Mouse (Mus musculus) midbrain, embryonic 15.5 days (tissue): ENCODE data around the gene Nudt14. TPM values are rescaled to one million over a fixed set of nuclear protein-coding genes. Genes with fewer than 3 reads are reported as not detected.

Source experiments
- ATAC-seq: fragments of 200-750 bp; cut with Nextera tagmentation; replicated peaks from 2 replicates; pipeline ENCODE4 v1.8.0; 2017; ENCODE audit warnings: moderate TSS enrichment
- H3K27ac ChIP-seq: fragments of 300-500 bp; sonication (generic); 2 replicates; pipeline ENCODE4 v1.5.1; 2015; ENCODE audit warnings: mild to moderate bottlenecking, inconsistent platforms
- H3K27me3 ChIP-seq: fragments of 300-500 bp; sonication (generic); replicated peaks from 2 replicates; pipeline ENCODE4 v1.6.1; 2015; ENCODE audit warnings: inconsistent platforms
- H3K36me3 ChIP-seq: fragments of 300-500 bp; sonication (generic); replicated peaks from 2 replicates; pipeline ENCODE4 v1.6.1; 2015; ENCODE audit warnings: inconsistent platforms
- H3K4me1 ChIP-seq: fragments of 300-500 bp; sonication (generic); 2 replicates; pipeline ENCODE4 v1.6.1; 2015; ENCODE audit warnings: inconsistent platforms
- H3K4me2 ChIP-seq: fragments of 300-500 bp; sonication (generic); 2 replicates; pipeline ENCODE4 v1.6.1; 2015; ENCODE audit warnings: inconsistent platforms, mild to moderate bottlenecking, moderate library complexity
- H3K4me3 ChIP-seq: fragments of 300-500 bp; sonication (generic); 2 replicates; pipeline ENCODE4 v1.5.1; 2015; ENCODE audit warnings: mild to moderate bottlenecking, inconsistent platforms
- H3K9ac ChIP-seq: fragments of 300-500 bp; sonication (generic); 2 replicates; pipeline ENCODE4 v1.6.1; 2015; ENCODE audit warnings: mild to moderate bottlenecking, inconsistent platforms
- H3K9me3 ChIP-seq: fragments of 300-500 bp; sonication (generic); 2 replicates; pipeline ENCODE4 v1.6.1; 2016; ENCODE audit warnings: inconsistent platforms
- WGBS: fragments of 180-500 bp; shearing (Covaris S2); methylation state at CpG from one replicate; pipeline ENCODE4 v1.1.7; 2015; ENCODE audit warnings: mixed read lengths; 5-methylcytosine and 5-hydroxymethylcytosine counted together
- polyA plus RNA-seq: library from polyadenylated mRNA; unstranded; fragments of >200 nt; fragmentation: Nextera tagmentation; extraction: Ambion mirVana; gene quantifications from 2 replicates; pipeline ENCODE4 v1.2.1, GENCODE M21; 2015

Gene Nudt14
- polyA plus RNA-seq: 60.6 and 60.8 TPM in 2 replicates

DNA sequence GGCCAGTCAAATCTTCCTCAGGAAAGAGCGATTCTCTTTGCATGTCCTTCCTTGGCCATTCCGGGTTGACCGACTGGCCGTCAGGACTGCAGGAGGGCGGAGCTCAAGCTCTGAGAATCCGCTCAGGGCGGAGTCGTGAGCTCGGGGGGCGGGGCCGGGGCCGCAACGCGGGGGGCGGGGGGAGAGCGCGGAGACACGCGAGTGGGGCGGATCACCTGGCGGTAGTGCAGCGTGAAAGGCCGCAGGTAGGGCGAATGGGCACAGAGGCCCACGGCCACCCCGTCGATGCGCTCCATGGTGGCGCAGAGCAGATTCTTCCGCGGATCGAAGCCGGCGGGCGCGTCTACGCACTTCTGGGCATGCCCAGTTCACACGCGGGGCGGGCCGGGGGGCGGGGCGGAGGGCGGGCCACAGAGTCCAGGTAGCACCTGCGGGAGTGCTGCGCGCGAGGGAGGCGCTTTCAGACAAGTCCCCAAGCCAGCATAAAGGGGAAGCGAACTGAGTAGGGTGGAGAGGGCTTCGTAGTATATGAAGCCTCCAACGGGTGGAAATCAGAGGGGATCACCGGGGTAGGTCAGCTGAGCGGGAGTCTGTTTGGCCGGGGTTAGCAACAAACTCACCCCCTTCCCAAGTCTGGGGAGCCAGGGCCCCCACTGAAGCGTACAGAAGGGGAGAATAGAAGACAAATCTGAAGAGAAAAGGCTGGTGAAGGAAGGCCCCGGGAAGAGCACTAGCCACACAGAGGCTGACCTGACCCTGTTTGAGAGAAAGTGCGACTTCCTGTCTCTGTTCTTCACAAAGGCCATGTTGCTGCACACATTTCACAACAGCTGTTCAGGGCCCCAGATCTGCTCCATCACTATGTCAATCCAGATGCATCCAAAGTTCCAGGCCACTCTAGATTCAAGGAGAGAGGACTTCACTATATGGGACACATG, at the start of gene Nudt14:
Gene Nudt14 (minus strand): TSS at position 349 of the 938 bp plus-strand sequence.
- ATAC-seq: peak; percentile 85
- H3K4me3 ChIP-seq: peak within 1 kb of the TSS; percentile 85
- no peaks in the 10 kb centered on the region for H3K9me3 ChIP-seq
- H3K4me2 ChIP-seq: peak within 1 kb of the TSS; percentile 82
- no peaks in the 10 kb centered on the region for H3K27me3 ChIP-seq
- no peaks in the 10 kb centered on the region for H3K36me3 ChIP-seq
- WGBS: 2% methylated on average over 58 of the region's 58 CpGs
- H3K27ac ChIP-seq: peak within 1 kb of the TSS; percentile 81
- peaks cover 21% of the 10 kb centered on the region for H3K4me1 ChIP-seq
- H3K9ac ChIP-seq: peak within 1 kb of the TSS; percentile 86

DNA sequence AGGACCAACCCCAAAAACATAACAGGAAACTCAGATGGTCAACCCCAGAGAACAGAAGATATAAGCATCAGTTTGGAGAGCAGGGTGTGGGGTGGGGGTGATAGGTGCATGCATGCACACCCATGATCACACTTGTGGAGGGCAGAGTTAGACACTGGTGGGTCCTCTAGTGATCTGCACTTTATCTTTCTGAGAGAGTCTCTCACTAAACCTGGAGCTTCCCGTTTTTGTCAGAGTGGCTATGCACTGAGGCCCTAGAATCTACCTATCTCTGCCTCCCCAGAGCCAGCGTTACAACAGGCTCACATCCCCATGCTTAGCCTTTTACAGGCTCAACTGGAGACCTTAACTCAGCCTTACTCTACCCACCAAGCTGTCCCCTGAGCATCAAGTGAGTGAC, 49.5 kb upstream of the Nudt14 start:
- Histone ChIP-seq H3K27me3 (no peaks in the 10 kb centered on the region), H3K4me2 (no peak overlapping the region), H3K9me3 (no peaks in the 10 kb centered on the region), H3K9ac (no peak overlapping the region), H3K4me1 (no peaks in the 10 kb centered on the region), H3K27ac (no peak overlapping the region), H3K4me3 (no peak overlapping the region), H3K36me3 (peaks cover 21% of the 10 kb centered on the region; the same call in 1 of the 2 replicates)
- ATAC-seq: no peak
- WGBS: 90% methylated on average over 2 of the region's 2 CpGs

DNA sequence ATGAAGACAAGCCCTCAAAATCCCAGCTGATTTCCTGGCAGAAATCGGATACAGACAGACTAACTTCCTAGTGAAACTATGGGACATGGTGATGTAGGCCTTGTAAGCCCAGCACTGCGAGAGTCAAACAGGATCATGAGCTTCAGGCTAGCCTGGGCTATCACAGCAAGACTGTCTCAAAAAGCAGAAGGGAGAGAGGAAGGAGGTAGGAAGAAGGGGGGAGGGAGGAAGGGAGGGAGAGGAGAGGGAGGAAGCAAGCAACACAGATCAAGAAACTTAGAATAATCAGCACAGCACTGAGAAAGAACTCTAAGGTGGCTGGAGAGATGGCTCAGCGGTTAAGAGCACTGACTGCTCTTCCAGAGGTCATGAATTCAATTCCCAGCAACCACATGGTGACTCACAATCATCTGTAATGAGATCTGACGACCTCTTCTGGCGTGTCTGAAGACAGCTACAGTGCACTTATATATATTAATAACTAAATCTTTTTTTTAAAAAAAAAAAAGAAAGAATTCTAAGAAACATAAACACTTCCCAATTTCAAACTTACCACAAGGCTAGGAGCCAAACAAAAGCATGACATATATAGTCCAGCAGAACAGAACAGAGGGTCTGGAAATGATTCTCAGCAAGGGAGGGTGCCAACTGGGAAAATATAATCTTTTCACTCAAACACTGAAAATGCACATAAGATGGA, 48.9 kb upstream of the Nudt14 start:
- no peak overlapping the region for H3K9ac ChIP-seq
- no peaks in the 10 kb centered on the region for H3K4me1 ChIP-seq
- no peak overlapping the region for H3K27ac ChIP-seq
- no peak for ATAC-seq
- H3K9me3 ChIP-seq: no peaks in the 10 kb centered on the region
- H3K36me3 ChIP-seq: peaks cover 22% of the 10 kb centered on the region; the same call in 1 of the 2 replicates
- 89% methylated on average over 5 of the region's 5 CpGs for WGBS
- no peaks in the 10 kb centered on the region for H3K27me3 ChIP-seq
- no peak overlapping the region for H3K4me2 ChIP-seq
- no peak overlapping the region for H3K4me3 ChIP-seq

DNA sequence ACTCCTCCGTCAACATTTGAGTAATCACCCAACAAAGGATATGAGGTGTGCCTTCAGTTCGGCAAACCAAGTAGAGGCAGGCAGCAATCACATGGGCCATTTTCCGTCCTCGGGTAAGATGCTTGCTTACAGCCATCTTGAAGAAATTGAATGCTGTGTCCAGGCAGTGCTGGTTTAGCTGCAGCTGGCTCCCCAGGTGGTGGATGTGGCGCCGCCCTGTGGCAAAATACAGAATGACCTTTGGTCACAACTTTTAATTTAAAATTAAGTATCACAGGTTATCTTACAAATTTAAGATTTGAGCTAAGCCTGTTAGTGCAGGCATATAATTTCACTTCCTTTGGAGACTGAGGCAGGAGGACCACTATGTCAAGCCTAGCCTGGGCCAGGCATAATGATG, 46.0 kb upstream of the Nudt14 start:
- H3K4me3 ChIP-seq: no peak overlapping the region
- H3K4me1 ChIP-seq: no peaks in the 10 kb centered on the region
- no peak overlapping the region for H3K27ac ChIP-seq
- no peaks in the 10 kb centered on the region for H3K27me3 ChIP-seq
- H3K9me3 ChIP-seq: no peaks in the 10 kb centered on the region
- ATAC-seq: no peak
- peaks cover 34% of the 10 kb centered on the region; the same call in 1 of the 2 replicates for H3K36me3 ChIP-seq
- no peak overlapping the region for H3K9ac ChIP-seq
- H3K4me2 ChIP-seq: no peak overlapping the region
- WGBS: 77% methylated on average over 6 of the region's 6 CpGs

DNA sequence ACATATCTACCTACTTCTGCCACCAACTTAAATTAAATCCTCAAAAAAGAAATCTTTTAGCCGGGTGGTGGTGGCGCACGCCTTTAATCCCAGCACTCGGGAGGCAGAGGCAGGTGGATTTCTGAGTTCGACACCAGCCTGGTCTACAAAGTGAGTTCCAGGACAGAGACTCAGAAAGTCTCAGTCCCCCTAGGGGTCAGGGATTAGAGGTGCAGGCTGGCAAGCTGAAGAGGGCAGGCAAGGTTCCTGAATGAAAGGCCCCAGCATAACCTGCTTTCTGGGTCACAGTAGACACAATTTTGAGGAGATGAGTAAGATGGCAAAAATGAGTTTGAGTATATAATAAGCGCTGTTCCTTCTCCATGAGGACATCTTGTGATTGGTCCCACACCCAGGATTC, 43.4 kb upstream of the Nudt14 start:
- H3K27ac ChIP-seq: no peak overlapping the region
- WGBS: 91% methylated on average over 6 of the region's 6 CpGs
- H3K4me1 ChIP-seq: no peaks in the 10 kb centered on the region
- ATAC-seq: no peak
- H3K36me3 ChIP-seq: peaks cover 36% of the 10 kb centered on the region; the same call in 1 of the 2 replicates
- H3K9ac ChIP-seq: no peak overlapping the region
- no peak overlapping the region for H3K4me2 ChIP-seq
- H3K27me3 ChIP-seq: no peaks in the 10 kb centered on the region
- H3K4me3 ChIP-seq: no peak overlapping the region
- no peaks in the 10 kb centered on the region for H3K9me3 ChIP-seq

DNA sequence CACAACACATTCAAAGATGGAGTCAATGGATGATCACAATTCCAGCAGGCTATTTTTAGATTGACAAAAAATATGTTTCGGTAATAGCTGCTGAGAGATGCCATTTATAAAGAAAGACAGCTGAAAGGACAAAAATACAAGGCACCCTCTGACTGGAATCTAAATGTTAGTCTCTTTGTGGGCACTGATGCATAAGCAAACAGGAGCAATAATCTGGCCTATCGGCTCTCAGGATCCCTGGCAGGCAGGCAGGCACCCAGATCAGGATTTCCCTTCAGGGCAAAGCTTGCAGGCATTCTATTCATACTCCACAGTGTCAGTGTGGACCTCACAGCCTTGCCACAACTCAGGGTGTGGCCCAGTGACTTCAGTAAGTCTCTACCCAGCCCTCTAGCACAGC, 40.1 kb upstream of the Nudt14 start:
- H3K9ac ChIP-seq: no peak overlapping the region
- no peaks in the 10 kb centered on the region for H3K9me3 ChIP-seq
- no peaks in the 10 kb centered on the region for H3K27me3 ChIP-seq
- ATAC-seq: no peak
- peaks cover 13% of the 10 kb centered on the region; the same call in 1 of the 2 replicates for H3K4me1 ChIP-seq
- WGBS: 73% methylated on average over 2 of the region's 2 CpGs
- no peak overlapping the region for H3K27ac ChIP-seq
- H3K36me3 ChIP-seq: peaks cover 47% of the 10 kb centered on the region
- H3K4me3 ChIP-seq: no peak overlapping the region
- no peak overlapping the region for H3K4me2 ChIP-seq

DNA sequence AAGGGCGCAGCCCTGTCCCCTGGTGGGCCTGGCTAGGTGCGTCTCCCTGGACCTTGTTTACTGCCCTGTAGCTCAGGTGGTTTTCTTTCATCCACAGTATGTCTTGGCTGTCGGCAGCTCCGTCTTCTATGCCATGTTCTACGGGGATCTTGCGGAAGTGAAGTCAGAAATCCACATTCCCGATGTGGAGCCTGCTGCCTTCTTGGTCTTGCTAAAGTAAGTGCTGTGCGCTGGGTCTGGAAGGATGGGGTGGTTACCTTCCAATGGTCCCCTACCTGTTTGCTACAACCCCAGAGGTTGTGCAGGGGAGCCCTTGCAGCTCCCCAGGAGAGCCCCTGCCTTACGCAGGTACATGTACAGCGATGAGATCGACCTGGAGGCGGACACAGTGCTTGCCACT, 35.2 kb upstream of the Nudt14 start:
- no peaks in the 10 kb centered on the region for H3K9me3 ChIP-seq
- H3K4me3 ChIP-seq: peak overlapping the region; percentile 61
- no peaks in the 10 kb centered on the region for H3K27me3 ChIP-seq
- peaks cover 41% of the 10 kb centered on the region for H3K36me3 ChIP-seq
- H3K27ac ChIP-seq: peak overlapping the region; percentile 95
- ATAC-seq: peak; percentile 9; the same call in 1 of the 2 replicates
- peak overlapping the region; percentile 72 for H3K9ac ChIP-seq
- peak overlapping the region; percentile 74 for H3K4me2 ChIP-seq
- WGBS: 45% methylated on average over 12 of the region's 12 CpGs
- peaks cover 20% of the 10 kb centered on the region for H3K4me1 ChIP-seq

DNA sequence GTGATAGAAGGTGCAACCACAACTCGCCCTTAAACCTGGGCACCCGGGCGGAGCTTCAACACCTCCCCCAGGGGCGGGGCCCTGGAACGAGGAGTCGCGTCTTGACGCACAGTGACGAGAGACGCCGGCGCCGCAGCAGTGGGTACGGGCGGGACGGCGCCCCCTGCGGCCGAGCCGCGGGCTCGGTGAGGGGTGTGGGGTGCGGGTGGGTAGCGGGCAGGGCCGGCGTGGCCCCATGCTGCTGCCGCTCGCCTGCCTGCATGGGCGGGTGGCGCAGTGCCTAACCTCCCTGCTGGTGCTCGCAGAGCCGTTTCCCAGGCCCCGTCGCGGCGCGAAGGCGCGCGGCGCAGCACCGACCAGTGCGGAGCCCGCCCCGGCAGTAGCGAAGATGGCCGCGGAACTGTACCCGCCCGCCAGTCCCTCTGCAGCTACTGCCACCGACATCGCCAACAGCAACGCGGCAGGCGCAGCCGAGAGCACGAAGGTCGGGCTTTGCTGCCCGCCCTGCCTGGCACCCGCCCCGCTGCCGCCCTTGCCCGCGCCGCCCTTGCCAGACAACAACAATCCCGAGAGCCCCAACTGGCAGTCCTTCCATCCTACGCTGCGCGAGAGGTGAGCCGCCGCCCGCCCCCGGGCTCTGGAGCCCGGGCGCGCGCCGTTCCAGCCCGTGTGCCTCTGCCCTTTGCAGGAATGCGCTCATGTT, 34.6 kb upstream of the Nudt14 start, which contains the start of gene Btbd6:
Gene Btbd6 (plus strand): TSS at position 112 of the 703 bp plus-strand sequence.
- peak within 1 kb of the TSS; percentile 72 for H3K9ac ChIP-seq
- H3K4me2 ChIP-seq: peak within 1 kb of the TSS; percentile 74
- H3K36me3 ChIP-seq: peaks cover 47% of the 10 kb centered on the region
- H3K4me1 ChIP-seq: peaks cover 20% of the 10 kb centered on the region
- no peaks in the 10 kb centered on the region for H3K9me3 ChIP-seq
- peak; percentile 97 for ATAC-seq
- H3K27ac ChIP-seq: peak within 1 kb of the TSS; percentile 95
- peak within 1 kb of the TSS; percentile 61 for H3K4me3 ChIP-seq
- H3K27me3 ChIP-seq: no peaks in the 10 kb centered on the region
- WGBS: under 1% methylated on average over 77 of the region's 80 CpGs

DNA sequence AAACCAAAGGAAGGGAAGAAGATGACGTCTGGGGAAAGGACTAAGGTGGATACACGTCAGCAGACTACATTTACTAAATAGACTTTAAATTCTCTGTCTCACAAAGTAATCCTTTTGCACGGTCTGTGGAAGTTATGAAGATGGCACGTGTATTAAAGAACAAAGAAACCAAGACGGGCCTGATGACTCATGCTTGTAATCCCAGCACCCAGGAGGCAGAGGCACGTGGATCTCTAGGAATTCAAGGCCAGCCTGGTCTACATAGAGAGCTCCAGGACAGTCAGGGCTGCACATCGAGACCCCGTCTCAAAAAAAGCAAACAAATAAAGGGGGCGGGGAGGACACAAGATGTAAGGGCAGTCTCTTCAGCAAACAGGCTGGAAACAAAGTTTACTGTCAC, 32.8 kb upstream of the Nudt14 start:
- no peaks in the 10 kb centered on the region for H3K27me3 ChIP-seq
- no peak overlapping the region for H3K27ac ChIP-seq
- peaks cover 48% of the 10 kb centered on the region for H3K36me3 ChIP-seq

DNA sequence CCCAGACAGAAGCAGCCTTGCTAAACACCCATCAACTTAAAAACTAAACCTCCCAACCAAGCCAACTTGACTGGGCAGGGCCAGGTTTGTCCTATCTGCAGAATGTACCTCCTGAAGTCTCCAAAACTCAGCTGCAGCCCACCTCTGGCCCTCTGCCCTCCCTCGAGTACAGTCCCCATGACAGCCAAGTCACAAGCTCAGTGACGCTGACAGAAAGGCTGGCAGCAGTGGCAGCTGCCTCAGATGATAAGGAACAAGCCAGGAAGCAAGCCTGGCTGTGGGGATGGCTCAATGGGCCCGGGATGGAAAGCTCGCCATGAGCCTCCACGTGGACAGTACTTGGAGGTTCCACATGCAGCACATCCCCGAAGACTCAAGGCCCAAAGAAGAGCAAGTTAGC, 27.7 kb upstream of the Nudt14 start:
- Histone ChIP-seq H3K9ac (no peak overlapping the region), H3K4me3 (no peak overlapping the region), H3K36me3 (peaks cover 72% of the 10 kb centered on the region), H3K4me1 (no peaks in the 10 kb centered on the region), H3K27me3 (no peaks in the 10 kb centered on the region), H3K9me3 (no peaks in the 10 kb centered on the region), H3K27ac (no peak overlapping the region), H3K4me2 (no peak overlapping the region)
- no peak for ATAC-seq
- 96% methylated on average over 6 of the region's 6 CpGs for WGBS

More for the DNA sequence above, 32.8 kb upstream of the Nudt14 start:
- Histone ChIP-seq H3K9me3 (no peaks in the 10 kb centered on the region), H3K4me2 (no peak overlapping the region), H3K4me1 (peaks cover 20% of the 10 kb centered on the region), H3K9ac (no peak overlapping the region), H3K4me3 (no peak overlapping the region)
- no peak for ATAC-seq
- WGBS: 90% methylated on average over 9 of the region's 9 CpGs

DNA sequence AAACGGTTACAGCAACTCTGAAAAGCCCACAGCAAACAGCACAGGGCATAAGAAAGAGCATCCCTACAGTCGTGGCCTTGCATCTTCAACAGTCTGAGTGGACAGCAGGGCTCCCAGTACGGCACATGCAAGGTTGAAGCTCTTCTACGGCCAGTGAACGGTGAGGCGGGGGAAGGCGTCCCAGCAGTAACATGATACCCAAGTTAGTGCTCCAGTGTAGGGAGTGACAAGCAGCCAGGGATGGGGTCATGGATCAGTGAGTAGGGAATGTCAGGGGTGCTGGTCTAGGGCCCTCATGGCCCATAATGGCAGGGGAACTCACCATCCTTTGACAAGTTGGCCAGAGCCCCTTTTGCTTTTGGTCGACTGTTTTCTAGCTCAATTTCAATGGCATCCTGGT, 27.0 kb upstream of the Nudt14 start:
- Histone ChIP-seq H3K4me2 (no peak overlapping the region), H3K27ac (no peak overlapping the region), H3K9ac (no peak overlapping the region), H3K4me1 (no peaks in the 10 kb centered on the region), H3K27me3 (no peaks in the 10 kb centered on the region), H3K4me3 (no peak overlapping the region), H3K9me3 (no peaks in the 10 kb centered on the region), H3K36me3 (peaks cover 78% of the 10 kb centered on the region)
- 58% methylated on average over 8 of the region's 8 CpGs for WGBS
- no peak for ATAC-seq

DNA sequence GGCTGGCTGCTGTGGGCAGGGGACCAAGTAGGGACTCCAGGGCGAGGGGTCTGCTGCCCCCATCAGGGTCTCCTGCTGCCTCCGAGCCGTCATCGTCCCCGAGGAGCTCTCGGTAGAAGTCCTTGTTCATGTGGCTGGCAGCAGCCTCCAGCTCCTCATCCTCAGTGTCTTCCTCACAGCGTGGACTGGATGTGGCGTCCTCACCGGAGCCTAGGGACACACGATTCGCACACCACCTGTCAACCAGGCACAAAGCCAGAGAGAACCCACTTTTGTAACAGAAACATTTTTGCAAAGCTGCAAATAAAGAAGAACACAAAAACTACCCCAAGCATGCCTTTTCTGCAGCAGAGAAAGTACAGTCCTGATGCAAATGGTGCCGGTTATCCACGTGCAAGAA, 23.9 kb upstream of the Nudt14 start:
- no peak overlapping the region for H3K4me3 ChIP-seq
- peaks cover 75% of the 10 kb centered on the region for H3K36me3 ChIP-seq
- 89% methylated on average over 13 of the region's 13 CpGs for WGBS
- no peak overlapping the region for H3K27ac ChIP-seq
- no peaks in the 10 kb centered on the region for H3K9me3 ChIP-seq
- H3K4me1 ChIP-seq: no peaks in the 10 kb centered on the region
- H3K4me2 ChIP-seq: no peak overlapping the region
- H3K9ac ChIP-seq: no peak overlapping the region
- no peak for ATAC-seq
- no peaks in the 10 kb centered on the region for H3K27me3 ChIP-seq
